Mouse (Mus musculus): ENCODE data around the gene Ngf. TPM values are rescaled to one million over a fixed set of nuclear protein-coding genes. Genes with fewer than 3 reads are reported as not detected.

Ngf gene
- polyA plus RNA-seq, 2 experiments, result 0.25 to 0.52 TPM

DNA sequence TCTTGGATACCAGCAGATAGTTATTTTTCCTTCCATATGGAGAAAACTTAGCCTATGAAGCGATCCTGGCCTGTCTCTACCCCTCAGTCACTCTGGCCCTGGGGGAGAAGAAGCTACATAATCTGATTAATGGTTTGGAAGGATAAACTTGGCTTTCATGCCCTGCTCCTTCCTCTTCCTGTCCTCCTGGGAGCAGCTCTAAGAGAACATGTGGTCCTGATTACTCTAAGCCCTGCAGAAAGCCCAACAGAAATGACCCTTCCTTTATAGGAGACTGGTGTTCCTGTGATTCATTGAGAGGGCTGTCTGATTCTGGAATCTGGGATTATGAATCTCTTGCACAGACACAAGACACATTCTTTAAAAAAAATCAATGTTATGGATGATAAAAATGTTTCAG lies 86.4 kb downstream of the Ngf start:
- whole genome bisulfite sequencing (ENCODE audit: insufficient replicate concordance), result 31% methylated on average over 1 of the region's 1 CpGs

DNA sequence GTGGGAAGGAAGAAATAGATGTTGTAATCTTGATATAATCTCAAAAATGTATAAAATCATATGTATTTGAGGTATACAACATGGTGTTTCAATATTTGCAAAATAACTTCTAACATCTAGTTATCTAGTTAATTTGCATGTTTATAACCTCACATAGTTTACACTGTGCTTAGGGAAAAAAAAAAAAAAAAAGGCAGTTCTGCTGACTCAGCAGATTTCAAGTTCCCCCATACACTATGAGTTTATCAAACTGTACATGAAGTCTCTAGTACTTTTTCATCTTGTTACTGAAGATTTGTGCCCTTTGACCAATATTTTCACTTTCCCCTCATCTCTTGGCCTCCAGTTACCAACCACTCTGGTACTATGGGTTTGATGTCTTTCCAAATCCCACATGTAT lies 86.9 kb downstream of the Ngf start:
- Histone ChIP-seq H3K4me1 (replicated peaks; ENCODE audit: control insufficient read depth in 2 of 2, insufficient read depth in 2 of 2, low read length in 1 of 2) (no peaks in the 10 kb centered on the region), H3K27me3 (ENCODE audit: control insufficient read depth, insufficient read depth, low read length) (no peaks in the 10 kb centered on the region), H3K4me3 (ENCODE audit: insufficient read depth in 1 of 2, low read depth in 2 of 2, low read length in 2 of 2) (no peak overlapping the region), H3K36me3 (replicated peaks; ENCODE audit: control insufficient read depth, insufficient read depth, low read depth) (no peaks in the 10 kb centered on the region), H3K9ac (replicated peaks) (no peak overlapping the region), H3K27ac (no peak overlapping the region), H3K9me3 (ENCODE audit: control insufficient read depth, low read length) (no peaks in the 10 kb centered on the region), H3K4me2 (ENCODE audit: low read depth) (no peak overlapping the region)
- ATAC-seq (ENCODE audit: insufficient read depth) (no peak), DNase-seq (ENCODE audit: low read depth in 3 of 3, low spot score in 3 of 3) (no peak)
- TF ChIP-seq EP300 (IDR thresholded peaks at IDR 0.05; ENCODE audit: low read depth) (no peak), CTCF (IDR thresholded peaks at IDR 0.05; ENCODE audit: low read depth) (no peak)

More for the DNA sequence above, 86.4 kb downstream of the Ngf start:
- no peak for TF ChIP-seq CTCF (IDR thresholded peaks at IDR 0.05; ENCODE audit: low read depth)
- TF ChIP-seq EP300 (IDR thresholded peaks at IDR 0.05; ENCODE audit: low read depth), result no peak
- H3K27ac ChIP-seq, result no peak overlapping the region
- DNase-seq (ENCODE audit: low read depth in 3 of 3, low spot score in 3 of 3), result no peak
- no peaks in the 10 kb centered on the region for H3K27me3 ChIP-seq (ENCODE audit: control insufficient read depth, insufficient read depth, low read length)
- no peaks in the 10 kb centered on the region for H3K9me3 ChIP-seq (ENCODE audit: control insufficient read depth, low read length)
- no peak overlapping the region for H3K4me2 ChIP-seq (ENCODE audit: low read depth)
- no peak overlapping the region for H3K9ac ChIP-seq (replicated peaks)
- H3K4me1 ChIP-seq (replicated peaks; ENCODE audit: control insufficient read depth in 2 of 2, insufficient read depth in 2 of 2, low read length in 1 of 2), result no peaks in the 10 kb centered on the region
- H3K36me3 ChIP-seq (replicated peaks; ENCODE audit: control insufficient read depth, insufficient read depth, low read depth), result no peaks in the 10 kb centered on the region
- no peak overlapping the region for H3K4me3 ChIP-seq (ENCODE audit: insufficient read depth in 1 of 2, low read depth in 2 of 2, low read length in 2 of 2)
- ATAC-seq (ENCODE audit: insufficient read depth), result no peak
